Mouse (Mus musculus) lung, adult 2 months (tissue): ENCODE results near the gene 1700061G19Rik. TPM values are rescaled to one million over a fixed set of nuclear protein-coding genes. Genes with fewer than 3 reads are reported as not detected.
"Not testable (repeated sequence)": the region's sequence is repeated elsewhere in the genome, so short reads cannot be mapped to it uniquely, and the experiment has no call there.

ENCODE experiments used
- DNase-seq: peaks from one replicate; pipeline ENCODE4 v3.0.0; 2022
- H3K4me1 ChIP-seq: fragments of 200-500 bp; 2 replicates; pipeline ENCODE4 v1.6.1; 2011; ENCODE audit warnings: low read length; ENCODE audit not compliant: control insufficient read depth, insufficient read depth
- H3K4me3 ChIP-seq: fragments of 200-500 bp; replicated peaks from 2 replicates; pipeline ENCODE3; 2011; ENCODE audit warnings: low read depth, mild to moderate bottlenecking, control low read depth, low read length; ENCODE audit errors: extremely low read depth
- CTCF ChIP-seq: fragments of 200-500 bp; IDR thresholded peaks from 2 replicates; pipeline ENCODE4 v1.5.1; 2011; ENCODE audit warnings: mild to moderate bottlenecking, low read length, control low read depth; ENCODE audit not compliant: insufficient read depth
- POLR2A ChIP-seq: fragments of 200-500 bp; IDR thresholded peaks from 2 replicates; pipeline ENCODE4 v1.6.1; 2011; ENCODE audit warnings: low read depth, mild to moderate bottlenecking, control low read depth, low read length, borderline replicate concordance; ENCODE audit errors: extremely low read depth
- WGBS: fragments of 180-500 bp; shearing (Covaris S2); methylation state at CpG from one replicate; pipeline ENCODE4 v1.1.7; 2018; 5-methylcytosine and 5-hydroxymethylcytosine counted together
- polyA plus RNA-seq: library from polyadenylated mRNA; depleted of rRNA; stranded (reverse); fragments of >200 nt; gene quantifications from 2 replicates; pipeline ENCODE4 v1.2.3, GENCODE M21; 2012

1700061G19Rik gene
- polyA plus RNA-seq, 1 experiment: 0.19 TPM

GRCm38 (mm10) chr17:56909764-56910163 is 34.5 kb downstream of the 1700061G19Rik start:
- peaks cover 35% of the 10 kb centered on the region for H3K4me1 ChIP-seq
- TF ChIP-seq CTCF: peak; percentile 12; the same call in 1 of the 2 replicates
- not testable (repeated sequence) for H3K4me3 ChIP-seq
- WGBS: 64% methylated on average over 2 of the region's 2 CpGs
- peak; percentile 27 for DNase-seq

- no peak for TF ChIP-seq CTCF
- TF ChIP-seq POLR2A: no peak
- Histone ChIP-seq H3K4me1 (peaks cover 15% of the 10 kb centered on the region), H3K4me3 (no peak overlapping the region)
- no peak for DNase-seq
- 85% methylated on average over 3 of the region's 3 CpGs for WGBS
Observed at GRCm38 (mm10) chr17:56913023-56913422, 37.7 kb downstream of the 1700061G19Rik start.

GRCm38 (mm10) chr17:56913444-56913843 is 38.2 kb downstream of the 1700061G19Rik start:
- TF ChIP-seq POLR2A (no peak), CTCF (no peak)
- Histone ChIP-seq H3K4me1 (peaks cover 11% of the 10 kb centered on the region), H3K4me3 (no peak overlapping the region)
- no peak for DNase-seq

GRCm38 (mm10) chr17:56917166-56917565 is 41.9 kb downstream of the 1700061G19Rik start:
- 68% methylated on average over 2 of the region's 2 CpGs for WGBS
- H3K4me1 ChIP-seq: peaks cover 2% of the 10 kb centered on the region; the same call in 1 of the 2 replicates
- no peak overlapping the region for H3K4me3 ChIP-seq
- TF ChIP-seq POLR2A (no peak), CTCF (no peak)
- DNase-seq: no peak

- H3K4me3 ChIP-seq: no peak overlapping the region
- WGBS: 77% methylated on average over 3 of the region's 3 CpGs
- TF ChIP-seq POLR2A: no peak
- no peak for TF ChIP-seq CTCF
- H3K4me1 ChIP-seq: no peaks in the 10 kb centered on the region
- no peak for DNase-seq
Observed at GRCm38 (mm10) chr17:56919725-56920124, 44.4 kb downstream of the 1700061G19Rik start.

GRCm38 (mm10) chr17:56925998-56926397 is 50.7 kb downstream of the 1700061G19Rik start:
- no peak overlapping the region for H3K4me3 ChIP-seq
- peaks cover 5% of the 10 kb centered on the region for H3K4me1 ChIP-seq
- TF ChIP-seq CTCF (no peak), POLR2A (no peak)
- WGBS: 95% methylated on average over 2 of the region's 2 CpGs
- DNase-seq: no peak

GRCm38 (mm10) chr17:56929101-56929500 is 53.8 kb downstream of the 1700061G19Rik start:
- no peak for TF ChIP-seq POLR2A
- TF ChIP-seq CTCF: no peak
- Histone ChIP-seq H3K4me3 (no peak overlapping the region), H3K4me1 (peaks cover 9% of the 10 kb centered on the region)
- DNase-seq: no peak

- no peak for DNase-seq
- peaks cover 9% of the 10 kb centered on the region for H3K4me1 ChIP-seq
- no peak overlapping the region for H3K4me3 ChIP-seq
- TF ChIP-seq CTCF (no peak), POLR2A (no peak)
- WGBS: 68% methylated on average over 1 of the region's 1 CpGs
Observed at GRCm38 (mm10) chr17:56929530-56929929, 54.3 kb downstream of the 1700061G19Rik start.

GRCm38 (mm10) chr17:56930026-56930425 is 54.7 kb downstream of the 1700061G19Rik start:
- DNase-seq: peak; percentile 11
- WGBS: 57% methylated on average over 8 of the region's 8 CpGs

GRCm38 (mm10) chr17:56933395-56933794 is 58.1 kb downstream of the 1700061G19Rik start:
- TF ChIP-seq CTCF: no peak
- no peak for TF ChIP-seq POLR2A
- no peak for DNase-seq
- Histone ChIP-seq H3K4me3 (no peak overlapping the region), H3K4me1 (peaks cover 7% of the 10 kb centered on the region)
- WGBS: 86% methylated on average over 2 of the region's 2 CpGs

More at GRCm38 (mm10) chr17:56930026-56930425, 54.7 kb downstream of the 1700061G19Rik start:
- no peak overlapping the region for H3K4me3 ChIP-seq
- no peak for TF ChIP-seq CTCF
- no peak for TF ChIP-seq POLR2A
- peaks cover 9% of the 10 kb centered on the region for H3K4me1 ChIP-seq
